Mouse (Mus musculus) megakaryocyte, adult 5-6 weeks (primary cell): ENCODE results near the gene Iqgap1. TPM values are rescaled to one million over a fixed set of nuclear protein-coding genes. Genes with fewer than 3 reads are reported as not detected.

Source experiments
- ATAC-seq: 2 replicates; pipeline ENCODE4 v1.8.0; 2016; ENCODE audit warnings: mild to moderate bottlenecking, inconsistent platforms; ENCODE audit not compliant: poor library complexity, severe bottlenecking
- total RNA-seq, 2 experiments: library from RNA; stranded (forward) in 1 of 2; stranded (reverse) in 1 of 2; fragments of 153-499, 151-499 nt in 1 of 2; fragments of 221-1000, 200-1000 nt in 1 of 2; gene quantifications; 2 replicates each; pipeline versions ENCODE4 v1.2.3 to v1.2.4; 2015 to 2017

The Iqgap1 gene
- total RNA-seq, 2 experiments from 2014 or later: 246 to 287 TPM

DNA sequence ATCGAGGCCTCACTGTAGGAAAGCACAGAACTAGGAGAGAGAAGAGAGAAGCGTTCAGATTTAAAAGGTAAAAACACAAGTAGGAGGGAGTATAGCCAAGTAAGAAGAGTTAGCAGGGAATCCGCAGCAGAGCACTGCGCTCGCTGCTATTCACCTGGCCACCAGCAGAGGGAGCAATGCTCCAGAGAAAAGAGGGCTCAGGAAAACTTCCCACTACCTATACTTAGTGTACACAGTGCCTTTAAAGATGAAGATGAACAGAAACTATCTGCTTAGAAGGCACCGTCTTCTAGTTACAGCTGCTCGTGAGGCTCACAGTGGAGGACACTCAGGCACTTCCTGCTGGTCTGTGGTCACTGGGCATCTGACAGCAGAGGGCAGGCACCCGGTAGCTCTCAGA is 96.1 kb downstream of the Iqgap1 start:
- ATAC-seq: peak; percentile 76

DNA sequence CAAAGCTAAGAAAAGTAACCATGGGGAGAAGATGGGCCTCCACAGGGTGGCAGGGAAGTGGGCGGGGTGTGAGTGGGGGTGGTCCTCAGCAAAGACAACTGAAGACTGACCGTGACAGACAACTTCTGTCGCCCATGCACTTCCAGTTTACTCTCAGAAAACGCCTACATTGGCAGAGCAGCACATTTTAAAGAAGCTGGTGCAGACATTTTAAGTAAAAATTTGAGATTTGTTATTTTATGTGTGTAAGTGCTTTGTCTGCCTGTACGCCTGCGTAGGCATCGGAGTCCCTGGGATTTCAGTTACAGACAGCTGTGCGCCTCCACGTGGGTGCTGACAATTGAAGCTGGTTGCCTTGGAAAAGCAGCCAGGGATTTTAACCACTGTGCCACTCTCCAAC is 104.7 kb downstream of the Iqgap1 start:
- ATAC-seq: no peak

DNA sequence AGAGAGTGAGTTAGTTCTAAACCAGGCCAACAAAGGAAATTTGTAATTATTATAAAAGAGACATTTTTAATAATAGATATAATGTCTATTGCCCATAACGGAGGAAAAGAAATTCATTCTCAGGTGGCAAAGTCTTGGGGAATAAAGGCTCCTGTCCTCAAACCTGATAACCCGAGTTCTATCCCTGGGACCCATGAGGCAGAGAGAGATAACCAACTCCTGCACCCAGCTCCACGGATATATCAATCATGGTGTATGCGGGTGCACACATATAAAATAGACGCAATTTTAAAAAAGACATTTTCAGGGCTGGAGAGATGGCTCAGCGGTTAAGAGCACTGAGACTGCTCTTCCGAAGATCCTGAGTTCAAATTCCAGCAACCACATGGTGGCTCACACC is 106.2 kb downstream of the Iqgap1 start:
- ATAC-seq: no peak

DNA sequence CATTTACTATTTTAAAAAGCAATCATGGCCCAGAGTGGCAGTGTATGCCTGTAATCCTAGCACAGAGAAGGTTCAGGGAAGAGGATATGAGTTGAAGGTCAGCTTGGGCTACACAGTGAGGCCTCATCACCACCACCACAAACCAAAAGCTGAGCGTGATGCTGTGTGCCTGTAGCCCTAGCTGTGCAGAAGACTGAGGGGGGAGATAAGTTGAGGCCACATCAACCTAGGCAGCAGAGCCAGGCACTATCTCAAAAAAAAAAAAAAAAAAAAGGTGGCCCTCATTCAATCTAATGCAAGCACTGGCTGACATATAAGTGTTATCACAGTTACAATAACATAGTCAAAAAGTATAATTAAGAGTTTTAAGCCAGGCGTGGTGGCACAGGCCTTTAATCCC is 106.7 kb downstream of the Iqgap1 start:
- ATAC-seq: no peak

DNA sequence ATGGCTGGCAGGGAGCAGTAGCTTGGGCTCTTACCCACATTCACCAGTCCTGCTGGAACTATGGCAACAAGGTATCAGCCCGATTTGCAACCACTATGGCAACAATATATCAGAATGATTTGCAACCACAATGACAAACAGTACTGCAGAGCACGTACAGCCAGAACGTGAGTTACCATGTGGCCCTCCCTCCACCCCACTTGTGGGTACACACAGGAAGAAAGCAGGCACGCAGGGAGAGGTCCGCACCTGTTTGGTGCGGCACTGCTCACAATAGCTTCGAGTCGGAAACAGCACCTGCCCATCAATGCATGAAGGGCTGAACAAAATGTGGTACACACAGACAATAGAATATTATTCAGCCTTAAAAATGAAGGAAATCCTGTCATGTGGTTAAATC is 107.3 kb downstream of the Iqgap1 start:
- ATAC-seq: no peak

DNA sequence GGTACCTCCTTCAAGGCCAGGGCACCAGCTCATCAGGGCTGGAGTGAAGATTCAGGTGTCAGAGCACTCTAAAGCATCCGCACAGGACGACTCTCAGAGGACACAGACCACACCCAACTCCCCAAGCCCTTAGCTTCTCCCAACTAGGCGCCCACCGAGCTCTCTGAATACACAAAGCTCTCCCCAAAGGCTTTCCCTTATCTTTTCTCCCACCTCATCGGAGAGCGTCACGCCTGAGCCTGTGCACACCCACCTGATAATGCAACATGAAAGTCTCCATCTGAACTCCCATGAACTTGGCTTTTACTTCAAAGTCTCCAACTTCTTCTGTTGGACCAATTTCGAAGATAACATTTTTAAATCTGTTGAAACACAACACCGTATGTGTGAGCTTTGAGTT is 109.0 kb downstream of the Iqgap1 start:
- ATAC-seq: no peak

DNA sequence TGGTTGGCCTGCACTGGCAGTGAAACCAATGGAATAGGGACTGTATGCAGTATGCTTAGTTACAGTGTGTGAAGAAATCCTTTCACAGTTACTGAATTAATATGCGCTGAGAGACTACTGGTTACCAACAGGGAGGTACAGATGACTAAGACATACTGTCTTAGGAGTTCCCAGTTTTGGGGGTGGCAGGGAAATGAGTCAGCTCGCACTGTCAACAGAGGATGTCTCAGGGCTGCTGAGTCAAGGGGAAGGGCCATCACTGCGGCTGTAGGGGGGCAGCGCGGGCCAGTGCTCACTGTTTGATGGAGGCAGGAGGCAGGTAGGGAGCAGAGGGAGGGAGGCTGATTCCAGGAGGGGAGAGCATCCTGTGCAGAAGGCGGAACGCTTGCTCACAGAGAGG is 110.5 kb downstream of the Iqgap1 start:
- peak; percentile 95 for ATAC-seq

DNA sequence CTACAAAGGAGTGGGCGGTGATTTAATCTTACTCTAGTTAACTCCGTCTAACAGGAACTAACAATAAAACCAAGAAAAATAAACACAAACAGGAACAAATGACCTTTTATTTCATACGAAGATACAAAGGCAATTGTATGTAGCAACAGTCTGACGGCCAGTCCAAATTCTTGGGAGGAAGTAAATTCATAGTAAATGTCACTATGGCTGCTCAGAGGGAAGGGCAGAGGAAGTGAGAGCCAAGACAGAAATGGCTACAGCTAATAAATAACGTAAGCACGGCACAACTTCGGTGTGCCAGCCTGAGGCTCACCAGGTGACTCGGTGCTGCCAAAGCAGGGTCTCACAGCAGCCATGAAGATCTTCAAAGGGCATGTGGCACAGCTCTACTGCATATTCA is 114.3 kb downstream of the Iqgap1 start:
- peak; percentile 26; the same call in 1 of the 2 replicates for ATAC-seq

DNA sequence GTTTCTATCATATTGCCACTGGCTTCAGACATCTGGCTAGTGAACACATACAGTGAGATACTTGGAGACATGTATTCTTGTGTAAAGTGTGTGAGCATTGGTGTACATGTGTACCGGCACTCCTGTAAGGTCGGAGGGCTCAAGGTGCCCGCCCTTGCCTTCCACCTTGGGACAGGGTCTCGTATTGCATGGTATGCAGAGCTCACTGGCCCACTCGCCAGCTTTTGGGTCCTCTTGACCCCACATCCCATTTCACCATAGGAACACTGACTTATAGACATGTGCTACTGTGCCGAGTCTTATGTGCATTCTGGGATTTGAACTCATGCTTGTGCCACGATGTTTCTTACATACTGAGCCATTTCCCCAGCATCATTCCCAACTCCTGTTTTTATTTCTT is 115.4 kb downstream of the Iqgap1 start:
- no peak for ATAC-seq

DNA sequence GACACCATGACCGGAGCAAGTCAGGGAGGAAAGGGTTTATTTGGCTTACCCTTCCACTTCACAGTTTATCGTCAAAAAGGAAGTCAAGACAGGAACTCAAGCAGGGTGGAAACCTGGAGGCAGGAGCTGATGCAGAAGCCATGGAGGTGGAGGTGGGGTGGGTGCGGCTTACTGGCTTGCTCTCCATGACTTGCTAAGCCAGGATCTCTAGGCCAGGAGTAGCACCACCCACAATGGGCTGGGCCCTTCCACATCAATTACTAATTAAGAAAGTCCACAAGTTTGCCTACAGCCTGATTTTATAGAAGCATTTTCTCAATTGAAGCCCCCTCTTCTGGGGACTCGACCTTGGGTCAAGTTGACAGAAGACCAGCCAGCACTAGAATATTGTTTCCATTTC is 121.7 kb downstream of the Iqgap1 start:
- no peak for ATAC-seq

DNA sequence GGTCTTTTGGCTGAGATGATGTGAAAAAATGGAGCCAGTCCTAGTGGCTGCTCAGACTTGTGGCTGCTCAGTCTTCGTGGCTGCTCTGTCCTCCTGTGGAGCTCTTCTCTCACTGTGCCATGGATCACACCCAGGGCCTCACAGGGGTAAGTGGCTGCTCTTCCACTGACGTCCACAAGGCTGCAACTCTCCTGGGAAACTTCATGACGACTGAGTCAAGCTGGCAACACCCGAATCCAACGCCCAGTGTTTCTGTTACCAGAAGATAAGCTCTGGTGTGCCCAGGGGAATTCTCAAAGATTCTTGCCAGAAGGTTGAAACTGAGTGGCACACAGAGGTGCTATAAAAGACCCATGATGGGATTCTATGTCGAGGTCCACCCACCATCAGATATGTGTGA is 123.3 kb downstream of the Iqgap1 start:
- ATAC-seq: no peak

- no peak for ATAC-seq
Measured at GRCm38 (mm10) chr7:80699709-80700108, 126.1 kb downstream of the Iqgap1 start.

DNA sequence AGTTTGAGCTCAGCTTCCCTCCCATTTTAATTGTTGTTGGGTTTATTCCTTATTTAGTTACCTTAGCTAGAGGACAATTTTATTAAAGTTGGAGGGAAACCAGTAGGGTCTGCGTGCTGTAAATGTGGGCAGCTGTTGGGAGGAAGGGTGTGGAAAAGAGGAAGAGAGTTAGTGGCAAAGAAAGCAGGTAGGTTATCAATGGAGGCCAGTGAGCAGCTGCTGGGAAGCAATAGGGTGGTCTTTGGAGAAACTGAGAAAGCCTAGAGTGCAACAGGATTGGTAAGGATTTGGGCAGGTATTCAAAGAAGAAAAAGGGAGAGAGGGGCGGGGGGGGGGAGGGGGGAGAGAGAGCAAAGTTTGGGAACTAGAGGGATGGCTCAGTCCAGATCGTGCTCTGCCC is 126.8 kb downstream of the Iqgap1 start:
- ATAC-seq: no peak

- ATAC-seq: no peak
Measured at GRCm38 (mm10) chr7:80697859-80698258, 127.9 kb downstream of the Iqgap1 start.

DNA sequence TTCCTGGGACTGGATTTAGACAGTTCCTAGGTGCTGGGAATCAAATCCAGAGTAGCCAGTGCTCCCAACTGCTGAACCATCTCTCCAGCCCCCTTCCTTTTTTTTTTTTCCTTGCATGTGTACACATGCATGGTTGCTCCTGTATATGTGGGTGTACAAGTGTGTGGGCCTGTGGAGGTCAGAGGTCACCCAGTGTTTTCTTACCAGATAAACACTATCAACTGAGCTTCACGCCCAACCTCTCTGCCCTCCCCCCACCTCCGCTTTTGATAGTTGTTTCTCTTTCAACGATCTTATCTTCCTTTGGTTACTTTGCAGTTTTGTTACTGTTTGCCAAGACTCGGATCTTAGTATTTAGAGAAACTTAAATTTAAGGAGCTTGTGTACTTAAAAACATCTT is 128.9 kb downstream of the Iqgap1 start:
- peak; percentile 45; the same call in 1 of the 2 replicates for ATAC-seq

GRCm38 (mm10) chr7:80696334-80696733 is 129.4 kb downstream of the Iqgap1 start:
- no peak for ATAC-seq

DNA sequence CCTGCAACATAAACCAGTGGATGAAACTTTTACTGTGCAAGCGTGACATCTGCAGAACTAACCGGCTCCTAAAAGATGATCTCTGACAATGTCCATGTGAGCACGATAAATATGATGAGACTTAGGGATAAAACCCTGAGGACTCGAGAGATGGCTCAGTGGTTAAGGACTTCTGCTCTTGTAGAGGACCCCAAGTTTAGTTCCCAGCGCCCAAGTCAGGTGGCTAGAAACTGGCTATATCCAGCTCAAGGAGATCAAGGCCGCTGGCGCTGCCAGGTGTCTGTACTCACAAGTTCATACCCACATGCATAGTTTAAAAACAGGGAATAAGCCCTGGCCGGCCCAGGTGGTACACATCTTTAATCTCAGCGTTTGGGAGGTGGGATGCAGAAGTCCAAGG is 133.3 kb downstream of the Iqgap1 start:
- no peak for ATAC-seq

DNA sequence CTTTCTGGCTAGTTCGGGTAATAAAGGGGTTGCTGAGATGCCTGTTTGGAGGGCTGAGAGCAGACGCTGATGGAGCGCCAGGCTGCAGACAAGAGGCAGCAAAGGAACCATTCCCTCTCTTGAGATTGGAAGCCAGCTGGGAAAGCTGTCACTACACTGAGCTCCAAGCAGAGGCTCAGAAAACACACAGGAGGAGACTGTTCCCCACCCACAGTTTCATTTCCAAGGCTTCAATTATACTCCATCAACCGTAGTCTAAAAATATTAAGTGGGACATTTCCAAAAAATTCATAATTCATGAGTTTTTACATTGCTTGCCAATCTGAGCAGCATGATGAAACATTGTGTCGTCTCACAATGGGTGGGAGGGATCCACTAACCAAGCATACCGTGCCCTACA is 134.6 kb downstream of the Iqgap1 start:
- no peak for ATAC-seq

DNA sequence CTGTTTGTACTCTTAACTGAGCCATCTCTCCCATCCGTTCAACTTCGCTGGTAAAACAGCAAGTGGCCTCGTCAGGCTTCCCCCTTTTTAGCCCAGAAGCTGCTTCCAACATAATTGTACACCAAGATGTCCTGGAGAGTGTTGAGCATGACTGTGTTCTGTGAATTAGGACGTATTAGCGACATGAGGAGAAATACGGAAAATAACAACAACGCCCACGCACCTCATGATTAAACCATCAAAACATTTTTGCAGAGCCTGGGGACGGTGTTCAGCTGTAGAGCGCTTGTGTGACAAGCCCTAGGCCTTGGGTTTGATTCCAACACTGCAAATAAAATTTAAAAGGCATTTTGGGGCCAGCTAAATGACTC is 136.6 kb downstream of the Iqgap1 start:
- no peak for ATAC-seq

GRCm38 (mm10) chr7:80688556-80689220 is 137.1 kb downstream of the Iqgap1 start, which contains the start of gene Crtc3:
Crtc3 (minus strand) TSS chr7:80688877.
- peak; percentile 74 for ATAC-seq

DNA sequence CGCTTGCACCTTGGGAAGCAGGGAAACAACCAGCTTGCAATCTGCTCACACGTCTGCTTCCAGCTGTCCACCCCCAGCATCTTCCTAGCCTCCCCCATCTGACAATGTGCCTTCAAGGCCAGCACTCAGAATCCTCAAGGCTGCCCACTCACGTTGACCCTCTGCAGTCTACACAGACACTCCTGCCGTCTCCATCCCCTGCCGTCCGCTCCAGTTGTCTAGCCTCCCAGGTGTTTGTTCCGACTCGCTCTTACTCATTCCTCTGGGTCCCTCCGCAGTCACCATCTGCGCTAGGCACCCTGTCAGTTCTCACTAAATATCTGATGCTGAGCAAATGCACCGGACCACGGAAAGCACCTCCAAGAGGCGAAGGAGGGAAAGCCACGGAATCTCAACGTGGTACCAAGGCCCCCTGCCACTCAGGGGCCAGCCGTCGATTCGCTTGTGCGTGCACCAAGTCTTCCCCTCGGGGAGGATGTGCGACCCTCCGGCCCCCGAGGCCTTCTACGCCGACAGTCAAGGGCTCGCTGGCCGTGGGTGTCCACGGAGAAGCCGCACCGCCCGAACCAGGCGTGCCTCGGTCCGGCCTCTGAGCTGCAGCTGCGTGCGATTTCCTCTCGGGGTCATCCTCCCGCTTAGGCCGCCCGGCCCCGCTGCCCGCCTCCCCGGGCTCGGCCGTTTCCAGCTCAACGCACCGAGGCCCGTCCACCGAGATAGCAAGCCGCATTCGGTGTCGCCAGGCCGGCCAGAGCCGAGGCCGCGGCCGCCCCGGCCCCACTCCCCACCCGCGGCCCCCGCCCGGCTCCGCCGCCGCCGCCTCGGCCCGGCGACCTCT is 137.8 kb downstream of the Iqgap1 start:
- peak; percentile 65 for ATAC-seq

GRCm38 (mm10) chr7:80685639-80686038 is 140.1 kb downstream of the Iqgap1 start:
- no peak for ATAC-seq
